Mouse (Mus musculus): Measurements from ENCODE around the gene Olfr58.
"Not testable (repeated sequence)": the region's sequence is repeated elsewhere in the genome, so short reads cannot be mapped to it uniquely, and the experiment has no call there.

Gene Olfr58

GRCm38 (mm10) chr9:19779983-19780382 is at the start of gene Olfr58:
Gene Olfr58 (plus strand): TSS chr9:19780283.
- no peak for DNase-seq (ENCODE audit: low spot score in 2 of 2)

GRCm38 (mm10) chr9:19769136-19769535 is 10.9 kb upstream of the Olfr58 start:
- no peak for DNase-seq (ENCODE audit: low spot score in 2 of 2)

DNA sequence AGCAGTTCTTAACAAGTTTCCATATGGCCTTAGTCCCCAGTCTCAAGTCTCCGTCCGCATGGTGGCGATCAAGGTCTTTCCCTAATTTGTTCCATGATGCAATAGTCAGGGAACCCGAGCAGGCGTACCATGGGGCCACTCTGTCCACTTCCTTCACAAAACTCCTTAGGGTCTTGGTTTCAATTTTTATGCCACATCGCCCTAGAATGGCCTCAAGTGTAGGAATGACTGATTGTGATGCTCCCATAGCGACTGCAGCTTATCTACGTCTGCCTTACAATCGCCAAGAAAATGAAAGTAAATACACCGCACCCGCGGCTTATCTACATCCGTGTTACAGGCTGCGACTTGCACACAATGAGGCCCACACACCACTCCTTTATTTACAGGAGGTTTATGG is 10.4 kb upstream of the Olfr58 start:
- DNase-seq (ENCODE audit: low spot score in 2 of 2): no peak

GRCm38 (mm10) chr9:19803000-19803399 is 22.9 kb downstream of the Olfr58 start:
- no peak for DNase-seq (ENCODE audit: low spot score in 2 of 2)

GRCm38 (mm10) chr9:19804606-19805005 is 24.5 kb downstream of the Olfr58 start, which contains the start of gene Olfr859:
Gene Olfr859 (plus strand): TSS chr9:19804906.
- not testable (repeated sequence) for DNase-seq (ENCODE audit: low spot score in 2 of 2)

Measured in heart, adult 9 months (tissue).